Mouse (Mus musculus) CD4-positive, CD25-positive, alpha-beta regulatory T cell, adult 4 months (primary cell): ENCODE results near the gene Nox4. TPM values are rescaled to one million over a fixed set of nuclear protein-coding genes. Genes with fewer than 3 reads are reported as not detected.

Experiments used
- ATAC-seq: one replicate; pipeline ENCODE4 v1.8.0; 2017
- polyA plus RNA-seq, 2 experiments: library from polyadenylated mRNA; unstranded; fragments of 100-300 nt; shearing (Covaris generic); gene quantifications; one replicate each; pipeline ENCODE4 v1.2.1; 2017

Gene Nox4
- not detected for polyA plus RNA-seq

GRCm38 (mm10) chr7:87245856-87246579, at the start of gene Nox4:
Gene Nox4, plus strand, starts transcription at chr7:87246096.
- no peak for ATAC-seq

- ATAC-seq: no peak
These were observed 41.1 kb upstream of the Nox4 start for GRCm38 (mm10) chr7:87204751-87205150.

DNA sequence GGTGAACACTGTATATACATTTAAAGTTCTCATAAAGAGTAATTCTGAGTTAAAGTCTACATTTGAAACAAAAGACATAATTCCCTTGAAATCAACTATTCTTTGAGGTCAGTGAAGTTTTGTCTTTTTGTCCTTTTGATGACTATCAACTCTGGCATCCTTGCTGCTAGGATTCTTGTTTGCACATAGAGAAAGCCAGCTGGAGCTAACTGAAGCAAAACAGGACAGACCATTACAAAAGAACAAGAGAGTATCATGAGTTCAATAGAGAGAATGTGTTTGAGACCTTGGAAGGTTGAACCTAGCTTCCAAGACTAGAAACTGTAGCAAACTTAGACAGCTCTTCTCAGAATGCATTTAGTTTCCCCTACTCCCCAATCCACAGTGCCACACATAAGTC, 24.2 kb upstream of the Nox4 start:
- ATAC-seq: no peak

DNA sequence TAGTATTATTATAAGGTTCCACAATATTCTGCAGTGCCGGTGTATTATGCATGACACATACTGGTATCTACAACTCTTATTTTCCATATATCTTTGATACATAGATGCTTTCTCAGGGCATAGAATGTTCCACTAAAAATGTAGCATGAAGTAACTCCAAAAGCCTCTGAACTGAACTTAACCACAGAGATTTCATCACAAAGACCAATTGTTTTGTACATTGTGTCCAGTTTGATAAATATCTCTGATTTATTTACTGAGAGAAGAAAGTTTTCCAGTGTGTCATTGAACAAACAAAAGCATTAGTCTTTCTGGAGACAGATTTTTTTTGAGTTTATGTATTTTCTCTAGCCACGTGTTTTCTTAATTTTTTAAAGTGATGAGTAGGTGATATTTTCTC, 23.1 kb upstream of the Nox4 start:
- ATAC-seq: no peak

DNA sequence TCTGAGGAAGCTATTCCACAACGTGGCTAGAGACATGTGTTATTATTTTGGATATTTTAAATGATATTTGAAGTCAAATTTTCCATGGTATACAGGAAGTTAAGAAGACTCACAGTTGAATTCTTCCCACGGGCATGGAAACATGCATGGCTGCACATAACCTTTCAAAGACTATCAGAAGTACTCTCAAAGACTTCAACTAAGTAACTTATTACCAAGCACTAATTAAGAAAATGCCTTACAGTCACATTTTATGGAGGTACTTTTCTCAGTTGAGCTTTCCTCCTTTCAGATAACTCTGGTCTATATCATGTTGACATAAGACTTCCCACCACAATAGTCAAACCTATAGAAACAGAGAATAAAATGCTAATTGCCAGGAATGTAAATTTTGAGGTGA, 20.3 kb upstream of the Nox4 start:
- no peak for ATAC-seq

GRCm38 (mm10) chr7:87227051-87227948, 18.6 kb upstream of the Nox4 start:
- no peak for ATAC-seq

GRCm38 (mm10) chr7:87229502-87229901, 16.4 kb upstream of the Nox4 start:
- no peak for ATAC-seq

DNA sequence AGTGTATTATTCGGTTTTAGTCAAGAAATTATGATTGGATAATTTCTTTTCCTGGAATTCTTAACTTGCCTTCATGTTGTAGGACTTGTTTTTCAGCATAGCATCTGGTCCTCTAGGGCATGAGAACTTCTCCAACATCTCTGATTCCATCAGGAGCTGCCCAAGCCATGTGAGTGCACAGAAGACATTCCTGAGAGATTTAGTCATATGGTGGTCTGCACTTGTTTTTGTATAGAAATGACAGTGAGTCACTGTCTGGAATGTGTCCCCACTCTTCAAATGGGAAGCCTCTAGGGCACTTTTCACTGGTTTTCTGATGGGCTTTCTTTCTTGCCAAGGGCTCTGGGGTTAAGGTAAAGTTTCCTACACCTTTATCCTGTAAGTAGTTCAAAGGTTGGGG, 4.8 kb upstream of the Nox4 start:
- no peak for ATAC-seq

GRCm38 (mm10) chr7:87246580-87246934, 661 bp downstream of the Nox4 start:
- no peak for ATAC-seq

DNA sequence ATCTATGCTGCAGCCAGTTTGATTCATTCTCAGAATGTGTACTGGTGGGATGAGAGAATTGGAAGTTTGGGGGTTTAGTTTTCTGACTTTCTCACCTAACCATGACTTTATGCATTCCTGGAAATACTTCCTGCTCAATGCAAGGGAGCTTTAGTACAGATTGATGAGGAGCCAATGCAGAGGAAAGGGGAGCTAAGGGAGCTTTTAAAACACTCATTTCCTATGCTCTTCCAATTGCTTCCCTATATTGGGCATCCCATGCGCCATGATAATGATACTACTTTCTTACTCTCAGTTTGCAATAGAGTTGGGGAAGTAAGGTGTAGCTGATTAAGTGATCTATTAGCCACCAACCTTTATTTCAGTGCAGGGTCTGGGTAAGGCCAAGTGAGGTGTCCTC, 1.0 kb downstream of the Nox4 start:
- ATAC-seq: no peak

GRCm38 (mm10) chr7:87247926-87248325, 2.0 kb downstream of the Nox4 start:
- ATAC-seq: no peak

DNA sequence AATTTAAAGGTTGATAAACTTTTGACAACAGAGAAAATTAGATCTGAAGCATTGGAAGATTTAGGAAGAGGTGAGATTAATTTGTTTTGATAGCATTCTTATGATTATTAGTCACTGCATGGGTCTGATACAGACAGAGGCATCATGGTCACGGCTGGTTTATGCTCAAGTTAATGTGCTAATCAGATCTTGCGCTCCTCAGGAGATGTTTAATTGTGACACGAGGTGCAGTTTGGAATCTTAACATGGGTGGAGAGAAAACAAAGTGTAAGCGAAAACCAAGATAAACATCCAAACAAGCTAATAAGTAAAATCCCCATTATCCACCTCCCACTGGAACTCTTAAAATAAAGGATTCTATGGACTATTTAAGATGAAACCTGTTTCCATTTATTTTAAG, 6.2 kb downstream of the Nox4 start:
- ATAC-seq: no peak

DNA sequence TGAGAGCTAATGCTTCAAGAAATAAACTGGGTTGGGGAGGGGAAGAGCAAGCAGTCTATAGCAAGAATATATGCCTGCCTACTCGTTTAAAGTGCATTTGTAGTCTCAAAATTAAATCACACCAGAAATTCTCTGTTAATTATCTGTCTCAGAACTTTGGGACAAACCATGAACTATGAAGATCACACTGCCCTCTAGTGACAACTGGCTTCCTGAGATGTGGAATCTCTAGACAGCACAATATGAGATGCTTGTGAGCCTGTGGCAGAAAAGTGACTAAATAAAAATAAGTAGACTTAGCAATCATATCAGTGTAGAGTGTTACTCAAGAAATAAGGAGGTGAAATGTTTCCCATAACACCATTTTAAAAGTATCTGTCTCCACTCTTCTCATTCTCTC, 31.3 kb downstream of the Nox4 start:
- ATAC-seq: no peak

DNA sequence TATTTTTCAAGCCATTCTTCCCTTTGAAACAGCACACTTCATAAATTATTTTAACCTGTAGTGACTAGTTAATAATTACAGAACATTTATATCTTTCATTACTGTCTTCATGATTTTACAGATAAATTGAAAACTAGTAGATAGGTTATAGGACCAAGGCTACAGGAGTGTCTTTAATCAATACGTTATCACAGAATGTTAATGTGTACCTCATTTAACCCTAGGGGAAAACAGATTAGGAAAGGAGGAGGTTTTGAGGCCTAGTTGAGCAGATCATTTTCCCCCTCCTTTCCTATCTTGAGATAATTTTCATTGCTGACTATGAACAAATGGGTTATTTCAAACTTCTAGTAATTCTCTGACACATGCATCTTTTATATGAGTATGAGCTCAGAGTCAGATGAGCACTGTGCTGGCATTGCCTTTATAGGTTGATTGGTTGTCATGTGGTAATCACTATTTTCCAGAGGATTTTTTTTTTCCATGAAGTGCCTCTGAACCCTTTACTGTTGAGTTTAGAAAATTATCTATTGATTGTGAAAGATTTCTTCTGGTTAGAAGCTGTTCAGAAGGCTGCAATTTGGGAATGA, 57.9 kb downstream of the Nox4 start:
- no peak for ATAC-seq

DNA sequence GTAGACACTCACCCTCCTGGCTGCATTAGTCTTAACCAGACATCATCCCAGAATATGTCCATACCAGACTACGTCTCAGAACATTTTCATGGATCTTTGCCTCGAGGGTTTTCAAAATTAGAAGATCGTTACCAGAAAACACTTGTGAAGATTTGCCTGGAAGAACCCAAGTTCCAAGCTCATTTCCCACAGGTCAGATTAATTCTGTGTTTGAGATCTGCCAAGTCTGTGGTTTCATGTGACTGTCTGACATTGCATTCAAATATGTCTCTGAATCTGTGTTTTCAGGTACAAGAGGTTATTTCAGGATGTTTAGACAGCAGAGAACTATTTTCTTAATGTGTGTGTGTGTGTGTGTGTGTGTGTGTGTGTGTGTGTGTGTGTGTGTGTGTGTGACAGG, 75.7 kb downstream of the Nox4 start:
- ATAC-seq: no peak

- ATAC-seq: no peak
These were observed 76.2 kb downstream of the Nox4 start for GRCm38 (mm10) chr7:87322085-87322484.

GRCm38 (mm10) chr7:87330782-87331558, 85.1 kb downstream of the Nox4 start:
- ATAC-seq: no peak

DNA sequence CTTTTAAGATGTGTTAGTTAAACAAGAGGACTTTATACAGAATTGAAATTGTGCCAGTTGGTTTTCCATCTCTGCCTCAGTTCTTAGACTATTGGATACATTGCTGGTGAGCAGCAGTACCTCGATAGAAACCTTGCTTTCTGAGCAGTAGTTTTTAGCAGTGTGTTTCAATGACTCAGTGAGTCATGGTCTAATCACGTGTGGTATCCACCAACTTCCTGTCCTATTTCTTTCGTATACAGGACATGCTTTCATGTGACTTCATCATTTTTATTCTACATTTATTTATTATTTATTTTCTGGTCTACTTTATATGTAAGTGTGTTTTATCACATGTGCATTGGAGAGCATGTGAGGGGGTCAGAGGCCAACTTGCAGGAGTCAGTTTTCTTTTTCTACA, 99.7 kb downstream of the Nox4 start:
- ATAC-seq: no peak

DNA sequence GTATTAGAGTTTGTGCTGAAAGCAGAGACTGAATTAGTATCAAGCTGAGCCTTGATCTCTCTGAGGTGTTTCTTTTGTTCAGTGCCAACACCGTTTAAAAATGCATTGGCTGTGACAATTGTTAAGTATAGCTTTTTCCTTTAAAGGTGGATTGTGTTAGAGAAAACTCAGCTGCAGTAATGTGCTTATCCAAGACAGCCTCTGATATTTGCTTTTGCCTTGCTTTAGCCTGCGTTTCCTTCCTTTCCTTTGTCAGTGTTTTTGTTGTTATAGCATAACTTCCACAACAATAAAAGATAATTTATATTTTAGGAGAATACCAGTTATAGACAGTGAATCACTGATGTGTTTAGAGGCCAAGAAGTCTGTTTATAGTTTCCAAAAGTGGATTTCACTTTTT, 106.9 kb downstream of the Nox4 start:
- no peak for ATAC-seq

GRCm38 (mm10) chr7:87367834-87368233, 121.9 kb downstream of the Nox4 start:
- no peak for ATAC-seq

- ATAC-seq: no peak
These were observed 123.2 kb downstream of the Nox4 start for GRCm38 (mm10) chr7:87369131-87369530.

DNA sequence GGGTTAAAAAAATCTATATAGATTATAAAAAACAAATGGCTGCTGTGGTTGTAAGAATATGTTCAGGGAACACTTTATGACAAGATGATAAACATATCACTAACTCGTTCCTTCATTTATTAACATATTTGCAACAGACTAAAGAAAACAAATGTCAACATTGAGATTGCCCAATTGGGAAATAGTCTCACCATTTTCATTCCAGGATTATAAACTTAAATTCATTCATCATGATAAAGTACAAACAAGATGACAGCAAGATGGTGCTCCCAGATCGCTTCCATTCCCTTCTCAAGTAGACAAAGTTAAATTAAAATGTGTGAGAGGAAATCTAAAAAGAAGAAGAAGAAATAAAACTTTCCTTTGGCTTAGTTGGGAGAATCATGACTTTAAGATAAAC, 124.9 kb downstream of the Nox4 start:
- no peak for ATAC-seq

DNA sequence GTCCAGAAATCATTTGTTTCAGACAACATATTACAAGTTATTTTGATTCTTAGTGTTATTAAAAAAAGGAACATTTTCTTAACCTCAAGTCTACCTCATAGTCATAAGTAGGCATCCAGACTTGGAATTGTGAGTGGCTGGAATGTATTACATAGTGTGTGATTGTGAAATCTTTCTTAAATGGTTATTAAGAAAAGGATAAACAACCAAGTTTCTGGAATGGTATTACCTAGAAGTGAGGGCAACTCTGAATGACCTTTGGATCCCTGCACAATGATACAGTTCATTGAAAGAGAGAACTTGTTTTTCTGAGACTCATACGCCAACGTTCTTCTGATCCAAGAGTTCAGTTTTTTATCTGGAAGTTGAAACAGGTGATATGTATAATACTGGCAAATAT, 125.4 kb downstream of the Nox4 start:
- no peak for ATAC-seq
